Mouse (Mus musculus) heart, postnatal 0 days (tissue): ENCODE data around the gene Ocln. TPM values are rescaled to one million over a fixed set of nuclear protein-coding genes. Genes with fewer than 3 reads are reported as not detected.

Experiments
- ATAC-seq: fragments of 200-750 bp; cut with Nextera tagmentation; 2 replicates; pipeline ENCODE4 v1.8.0; 2017; ENCODE audit warnings: low read depth, moderate number of reproducible peaks, moderate library complexity; ENCODE audit not compliant: insufficient read depth
- DNase-seq: peaks from one replicate; pipeline ENCODE4 v3.0.0-alpha.2; 2016; ENCODE audit warnings: low spot score
- H3K27ac ChIP-seq: fragments of 300-500 bp; sonication (generic); 2 replicates; pipeline ENCODE4 v1.5.1; 2014; ENCODE audit warnings: low read depth, mild to moderate bottlenecking
- H3K27me3 ChIP-seq: fragments of 300-500 bp; sonication (generic); 2 replicates; pipeline ENCODE4 v1.6.1; 2014; ENCODE audit warnings: low read length, mixed read lengths; ENCODE audit not compliant: control insufficient read depth, insufficient read depth
- H3K36me3 ChIP-seq: fragments of 300-500 bp; sonication (generic); replicated peaks from 2 replicates; pipeline ENCODE4 v1.6.1; 2014; ENCODE audit warnings: low read length, mixed read lengths; ENCODE audit not compliant: control insufficient read depth, insufficient read depth
- H3K4me1 ChIP-seq: fragments of 300-500 bp; sonication (generic); 2 replicates; pipeline ENCODE4 v1.6.1; 2014; ENCODE audit warnings: antibody characterized with exemption; ENCODE audit not compliant: control insufficient read depth, insufficient read depth
- H3K4me2 ChIP-seq: fragments of 300-500 bp; sonication (generic); 2 replicates; pipeline ENCODE4 v1.6.1; 2014; ENCODE audit warnings: low read depth, mild to moderate bottlenecking, low read length, moderate library complexity
- H3K4me3 ChIP-seq: fragments of 300-500 bp; sonication (generic); 2 replicates; pipeline ENCODE4 v1.5.1; 2014; ENCODE audit warnings: low read depth, low read length
- H3K9ac ChIP-seq: fragments of 300-500 bp; sonication (generic); replicated peaks from 2 replicates; pipeline ENCODE4 v1.6.1; 2014; ENCODE audit warnings: low read depth, low read length, mixed read lengths
- H3K9me3 ChIP-seq: fragments of 300-500 bp; sonication (generic); replicated peaks from 2 replicates; pipeline ENCODE4 v1.6.1; 2016; ENCODE audit warnings: low read length; ENCODE audit not compliant: control insufficient read depth
- CTCF ChIP-seq: IDR thresholded peaks from 2 replicates; pipeline ENCODE4 v1.5.1; 2016; ENCODE audit warnings: antibody characterized with exemption, control low read depth, low read depth
- EP300 ChIP-seq: IDR thresholded peaks from 2 replicates; pipeline ENCODE4 v1.6.1; 2016; ENCODE audit warnings: antibody characterized with exemption, low read depth
- WGBS: fragments of 180-500 bp; shearing (Covaris S2); extraction: QIAGEN DNeasy Blood & Tissue Kit; methylation state at CpG from one replicate; pipeline ENCODE4 v1.1.7; 2014; 5-methylcytosine and 5-hydroxymethylcytosine counted together
- polyA plus RNA-seq: library from polyadenylated mRNA; unstranded; fragments of >200 nt; fragmentation: Nextera tagmentation; extraction: Ambion mirVana; gene quantifications from 2 replicates; pipeline ENCODE4 v1.2.1, GENCODE M21; 2015
- total RNA-seq: library from RNA; depleted of rRNA; stranded (reverse); fragments of >200 nt; gene quantifications from 2 replicates; pipeline ENCODE4 v1.2.3, GENCODE M21; 2014; ENCODE audit warnings: low replicate concordance; rRNA removed

Gene Ocln
- total and polyA plus RNA-seq, 2 experiments from 2014 or later: 1.7 to 2.0 TPM

DNA sequence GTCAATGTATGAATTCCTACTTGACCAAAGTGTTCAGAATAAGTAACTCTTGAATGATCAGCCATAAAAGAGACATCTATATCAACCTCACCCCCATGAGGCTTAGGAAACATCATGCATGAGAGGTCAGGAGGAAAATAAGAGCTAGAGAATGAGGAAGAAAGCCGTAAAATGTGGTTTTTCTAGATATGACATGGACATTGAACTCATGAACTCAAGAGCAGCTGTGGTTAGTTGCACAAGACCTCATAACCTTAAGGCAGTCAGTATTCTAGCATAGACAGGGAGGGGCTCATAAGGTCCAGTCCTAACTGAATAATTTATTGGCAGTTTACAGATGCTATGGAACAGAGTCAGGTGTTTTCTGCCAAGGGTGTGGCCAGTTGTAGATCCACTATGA, 103.0 kb downstream of the Ocln start:
- Histone ChIP-seq H3K27ac (no peak overlapping the region), H3K36me3 (no peaks in the 10 kb centered on the region), H3K4me1 (no peaks in the 10 kb centered on the region), H3K27me3 (no peaks in the 10 kb centered on the region), H3K9me3 (no peaks in the 10 kb centered on the region), H3K4me3 (no peak overlapping the region), H3K9ac (no peak overlapping the region), H3K4me2 (no peak overlapping the region)
- 66% methylated on average over 1 of the region's 1 CpGs for WGBS
- TF ChIP-seq EP300 (no peak), CTCF (no peak)
- no peak for DNase-seq
- ATAC-seq: no peak

Other genes with a start within 250 kb of the Ocln start
- 0.08 TPM in 1 of 2 replicates, not detected in the other for gene Naip6, start 235.0 kb downstream of the Ocln start, total RNA-seq
- 0.03 and 0.12 TPM in 2 replicates for gene Naip6, start 235.0 kb downstream of the Ocln start, polyA plus RNA-seq
- gene Naip1, start 99.8 kb downstream of the Ocln start, total RNA-seq: not detected in 2 replicates
- not detected in 2 replicates for gene Naip1, start 99.8 kb downstream of the Ocln start, polyA plus RNA-seq
- gene Gtf2h2, start 60.1 kb downstream of the Ocln start, total RNA-seq: 10.2 and 15.1 TPM in 2 replicates
- 32.5 and 36.2 TPM in 2 replicates for gene Gtf2h2, start 60.1 kb downstream of the Ocln start, polyA plus RNA-seq
- 2.2 and 2.6 TPM in 2 replicates for gene Marveld2, start 64.3 kb upstream of the Ocln start, total RNA-seq
- gene Marveld2, start 64.3 kb upstream of the Ocln start, polyA plus RNA-seq: 1.7 and 1.9 TPM in 2 replicates
- gene Ak6, start 98.3 kb upstream of the Ocln start, total RNA-seq: 122 and 149 TPM in 2 replicates
- 212 and 219 TPM in 2 replicates for gene Ak6, start 98.3 kb upstream of the Ocln start, polyA plus RNA-seq
- 19.9 and 20.7 TPM in 2 replicates for gene Rad17, start 98.3 kb upstream of the Ocln start, total RNA-seq
- gene Rad17, start 98.3 kb upstream of the Ocln start, polyA plus RNA-seq: 21.8 and 22.3 TPM in 2 replicates
- gene Taf9, start 98.9 kb upstream of the Ocln start, total RNA-seq: 1.8 TPM in 1 of 2 replicates, not detected in the other
- 7.9 and 10.5 TPM in 2 replicates for gene Taf9, start 98.9 kb upstream of the Ocln start, polyA plus RNA-seq
- 0.70 and 3.0 TPM in 2 replicates for gene Ccdc125, start 117.0 kb upstream of the Ocln start, total RNA-seq
- gene Ccdc125, start 117.0 kb upstream of the Ocln start, polyA plus RNA-seq: 2.4 and 2.9 TPM in 2 replicates
- gene Cdk7, start 178.2 kb upstream of the Ocln start, total RNA-seq: 21.7 and 30.0 TPM in 2 replicates
- 53.9 and 56.5 TPM in 2 replicates for gene Cdk7, start 178.2 kb upstream of the Ocln start, polyA plus RNA-seq
- 96.8 and 127 TPM in 2 replicates for gene Mrps36, start 191.9 kb upstream of the Ocln start, total RNA-seq
- 376 and 415 TPM in 2 replicates for gene Mrps36, start 191.9 kb upstream of the Ocln start, polyA plus RNA-seq
- gene Cenph, start 223.2 kb upstream of the Ocln start, total RNA-seq: 2.2 TPM in 1 of 2 replicates, not detected in the other
- gene Cenph, start 223.2 kb upstream of the Ocln start, polyA plus RNA-seq: 5.6 and 7.3 TPM in 2 replicates
- gene Ccnb1, start 233.9 kb upstream of the Ocln start, total RNA-seq: 88.5 and 95.0 TPM in 2 replicates
- 48.9 and 56.9 TPM in 2 replicates for gene Ccnb1, start 233.9 kb upstream of the Ocln start, polyA plus RNA-seq